ENCODE assay signal across 9 mouse cellular contexts in genomic region chr7:92520820-92521219, GRCm38 (mm10). TPM values are rescaled to one million over a fixed set of nuclear protein-coding genes. Genes with fewer than 3 reads are reported as not detected.
A peak's percentile ranks its signal among the peaks of the same experiment; 100 is the strongest.
DNase-seq lines count a peak whose midpoint lies in the region; ATAC-seq and TF ChIP-seq lines count a peak whose summit lies in the region.
"Had no signal": no experiment of that assay in that cellular context is flagged by ENCODE, and none has a peak within 500 bp of the region (broad histone marks: within the 10 kb centered on the region; RNA-seq: fewer than 3 reads in every experiment).

No protein-coding gene starts in this region.

- no peak overlapping the region for H3K9ac ChIP-seq in kidney, embryonic 14.5 days (ENCODE audit: low read depth, low read length)
- H3K9ac ChIP-seq: embryonic facial prominence, embryonic 15.5 days had no signal

- intact Hi-C loops in gastrocnemius, postnatal 14 days (cut with DNase I; ENCODE audit: low total_unique reads), result no loop called here

- no peak for ATAC-seq in kidney, embryonic 14.5 days (ENCODE audit: low FRiP score, low TSS enrichment)
- ATAC-seq in hematopoietic stem cell, adult 5-6 weeks (replicated peaks in 1 of 2; ENCODE audit: insufficient read depth in 1 of 2, low FRiP score in 2 of 2, low TSS enrichment in 1 of 2, low read depth in 1 of 2, poor library complexity in 2 of 2, severe bottlenecking in 2 of 2), result peak; percentile 87 to 91

- H3K4me3 ChIP-seq in kidney, embryonic 14.5 days (ENCODE audit: low read length), result no peak overlapping the region
- no peak overlapping the region for H3K4me3 ChIP-seq in E14TG2a.4 (replicated peaks; ENCODE audit: low read length)
- H3K4me3 ChIP-seq: embryonic facial prominence, embryonic 15.5 days had no signal

- no peaks in the 10 kb centered on the region for H3K4me1 ChIP-seq in kidney, embryonic 14.5 days (ENCODE audit: control insufficient read depth, insufficient read depth, low read length)
- no peaks in the 10 kb centered on the region for H3K4me1 ChIP-seq in E14TG2a.4 (replicated peaks; ENCODE audit: low read depth, low read length)
- H3K4me1 ChIP-seq: embryonic facial prominence, embryonic 15.5 days had no signal

- no peaks in the 10 kb centered on the region for H3K27me3 ChIP-seq in kidney, embryonic 14.5 days (ENCODE audit: control insufficient read depth, insufficient read depth, low read length)
- H3K27me3 ChIP-seq in E14TG2a.4 (ENCODE audit: insufficient read depth, low read length), result no peaks in the 10 kb centered on the region
- H3K27me3 ChIP-seq: embryonic facial prominence, embryonic 15.5 days had no signal

- no peaks in the 10 kb centered on the region for H3K9me3 ChIP-seq in kidney, embryonic 14.5 days (ENCODE audit: control insufficient read depth, low read length)
- no peaks in the 10 kb centered on the region for H3K9me3 ChIP-seq in E14TG2a.4 (ENCODE audit: low read length)
- H3K9me3 ChIP-seq: embryonic facial prominence, embryonic 15.5 days had no signal

- no peak overlapping the region for H3K4me2 ChIP-seq in kidney, embryonic 14.5 days (replicated peaks; ENCODE audit: low read depth, low read length)
- H3K4me2 ChIP-seq: embryonic facial prominence, embryonic 15.5 days had no signal

- H3K27ac ChIP-seq in kidney, embryonic 14.5 days (ENCODE audit: low read depth, low read length), result no peak overlapping the region
- H3K27ac ChIP-seq: embryonic facial prominence, embryonic 15.5 days had no signal

- TF ChIP-seq CTCF in E14TG2a.4 (conservative IDR thresholded peaks at IDR 0.05; ENCODE audit: low read length), result peak; percentile 58

- peak; percentile 2 to 8 for DNase-seq in kidney, postnatal 4 days
- DNase-seq in WW6 (ENCODE audit: low read depth, low spot score), result peak; percentile 9
- peak; percentile 54 to 63 for DNase-seq in cerebellum, postnatal 14 days
- peak; percentile 19 to 30 for DNase-seq in thymus, postnatal 36 days
- DNase-seq in gastrocnemius, postnatal 14 days, result no peak

- 50% methylated on average over 4 of the region's 4 CpGs for WGBS in kidney, embryonic 14.5 days

- H3K36me3 ChIP-seq in kidney, embryonic 14.5 days (ENCODE audit: control insufficient read depth, insufficient read depth, low read length), result no peaks in the 10 kb centered on the region
- H3K36me3 ChIP-seq in E14TG2a.4 (ENCODE audit: insufficient read depth, low read length), result no peaks in the 10 kb centered on the region
- H3K36me3 ChIP-seq: embryonic facial prominence, embryonic 15.5 days had no signal

RNA-seq across cellular contexts. Expression of gene Ccdc90b, which starts 40.1 kb away (rescaled TPM):
- polyA plus RNA-seq in kidney, embryonic 14.5 days (2014; fragmentation: Nextera tagmentation; extraction: Ambion mirVana), result 55.2 and 59.6 TPM in 2 replicates
- total RNA-seq in hematopoietic stem cell, adult 5-6 weeks (2017), result 42.5 and 46.5 TPM in 2 replicates
- total RNA-seq in gastrocnemius, postnatal 14 days (2021), result 10 to 100 TPM; 18.3 to 20.2 TPM
